Mouse (Mus musculus): ENCODE results near the gene Rassf5.

DNA sequence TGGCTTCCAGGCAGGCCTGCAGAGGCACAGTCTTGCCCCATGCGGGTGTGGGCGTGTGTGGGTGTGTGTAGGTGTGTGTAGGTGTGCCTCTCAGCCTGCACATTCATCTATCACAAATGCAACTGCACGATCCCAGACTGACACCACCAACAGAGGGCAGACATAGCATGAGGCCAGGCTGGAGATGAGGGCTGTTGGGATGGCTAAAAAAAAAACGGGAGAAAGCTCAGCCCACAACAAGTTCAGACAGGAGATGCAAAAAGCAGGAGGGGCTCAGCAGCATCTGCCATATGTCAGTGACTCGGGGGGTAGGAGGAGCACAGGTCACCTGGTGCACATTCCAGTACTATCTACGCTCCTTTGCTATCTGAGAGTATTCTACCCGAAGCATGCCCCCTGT lies 16.8 kb downstream of the Rassf5 start:
- no peak for TF ChIP-seq CTCF (IDR thresholded peaks at IDR 0.05; ENCODE audit: borderline replicate concordance, control insufficient read depth, extremely low read depth, insufficient read depth, low read length, poor library complexity)
- TF ChIP-seq POLR2A (IDR thresholded peaks at IDR 0.05; ENCODE audit: control insufficient read depth, extremely low read depth, insufficient read depth, low read length, poor library complexity), result no peak
